Mouse (Mus musculus) right cerebral cortex, postnatal 25 days (tissue): ENCODE data around the gene Agpat4.

ENCODE experiments used
- DNase-seq: peaks from one replicate; pipeline ENCODE4 v3.0.0; 2022

The Agpat4 gene

DNA sequence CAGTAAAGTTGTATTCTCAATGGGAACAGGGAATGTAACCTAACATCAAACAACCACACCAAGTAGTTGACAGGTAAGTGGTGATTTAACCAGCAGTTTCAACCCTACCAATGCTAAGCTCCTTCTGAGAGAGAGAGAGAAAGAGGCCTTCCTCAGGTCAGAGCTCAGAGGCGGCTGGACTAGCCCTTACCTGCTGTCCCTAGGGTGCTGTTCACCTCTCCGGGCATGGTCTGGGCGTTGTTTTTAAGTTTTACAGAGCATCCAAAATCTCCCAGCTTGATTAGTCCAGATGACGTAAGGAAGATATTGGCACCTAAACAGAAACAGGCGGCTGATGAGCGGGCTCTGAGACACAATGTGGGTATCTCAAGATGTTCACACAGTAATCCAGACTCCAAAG lies 114.2 kb downstream of the Agpat4 start:
- no peak for DNase-seq

DNA sequence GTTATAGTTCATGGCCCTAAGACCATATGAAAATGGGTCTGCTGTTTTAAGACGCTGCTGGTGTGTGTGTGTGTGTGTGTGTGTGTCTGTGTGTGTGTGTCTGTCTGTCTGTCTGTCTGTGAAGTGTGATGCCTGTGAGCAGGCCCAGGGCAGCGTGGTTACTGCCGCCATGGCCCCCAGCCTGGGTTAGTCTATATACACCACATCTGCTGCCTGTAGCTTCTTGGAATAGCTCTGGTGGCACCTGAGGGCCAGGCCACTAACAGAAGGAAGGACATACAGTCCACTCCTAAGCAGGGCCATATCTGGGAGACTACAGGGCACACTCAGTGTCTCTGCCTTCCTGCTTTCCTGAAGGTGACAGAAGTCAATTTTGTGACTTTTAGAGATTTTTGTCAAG lies 122.2 kb downstream of the Agpat4 start:
- DNase-seq: no peak

DNA sequence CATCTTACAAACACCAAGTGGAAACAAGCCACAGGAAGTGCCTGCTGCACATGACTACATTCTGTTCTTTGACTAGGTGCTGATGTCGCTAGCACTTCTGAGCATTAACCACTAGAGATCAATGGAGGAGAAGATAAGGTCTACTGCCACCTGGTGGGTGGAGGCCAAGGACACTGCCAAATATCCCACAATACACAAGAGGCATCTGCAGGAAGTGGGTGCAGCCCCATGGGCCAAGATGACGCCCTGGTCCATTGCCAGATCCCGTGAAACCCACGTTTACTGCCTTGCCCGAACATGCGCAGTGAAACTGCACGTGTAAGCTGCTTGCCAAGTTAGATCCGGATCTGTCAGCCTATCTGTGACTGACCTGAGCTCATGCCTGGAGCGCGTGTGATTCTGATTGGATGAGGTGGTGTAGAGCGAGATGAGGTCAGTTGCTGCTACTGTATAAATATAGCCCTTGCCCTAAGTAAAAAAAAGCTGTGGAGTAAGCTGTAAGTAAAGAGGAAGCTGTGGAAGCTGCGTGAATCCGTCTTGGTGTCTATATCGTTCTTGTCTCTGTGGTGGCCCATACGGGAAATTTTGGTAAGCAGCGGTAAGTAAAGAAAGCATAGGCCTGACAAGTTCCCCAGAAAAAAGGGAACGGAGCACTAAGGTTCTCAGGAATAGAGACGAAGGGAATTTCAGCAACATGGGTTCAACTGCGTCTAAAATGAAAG lies 131.4 kb downstream of the Agpat4 start:
- DNase-seq: no peak

DNA sequence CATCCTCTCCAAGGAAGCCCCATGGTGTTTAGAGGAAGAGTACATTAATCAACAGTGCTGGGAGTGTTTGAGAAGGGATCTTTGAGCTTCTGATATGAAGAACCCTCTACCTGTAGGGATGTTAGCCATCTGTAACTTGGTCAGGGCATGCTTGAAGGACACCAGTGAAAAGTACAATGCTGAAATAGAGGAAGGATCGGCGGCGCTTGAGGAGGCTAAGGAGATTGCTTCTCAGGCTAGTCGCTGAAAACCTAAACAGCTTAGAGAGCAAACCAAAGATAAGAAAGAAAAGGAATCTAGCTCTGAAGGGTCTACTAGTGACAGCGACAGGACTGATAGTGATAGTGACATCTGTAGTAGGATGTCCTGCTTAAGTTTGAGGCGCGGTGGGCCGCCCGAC lies 132.1 kb downstream of the Agpat4 start:
- DNase-seq: no peak

DNA sequence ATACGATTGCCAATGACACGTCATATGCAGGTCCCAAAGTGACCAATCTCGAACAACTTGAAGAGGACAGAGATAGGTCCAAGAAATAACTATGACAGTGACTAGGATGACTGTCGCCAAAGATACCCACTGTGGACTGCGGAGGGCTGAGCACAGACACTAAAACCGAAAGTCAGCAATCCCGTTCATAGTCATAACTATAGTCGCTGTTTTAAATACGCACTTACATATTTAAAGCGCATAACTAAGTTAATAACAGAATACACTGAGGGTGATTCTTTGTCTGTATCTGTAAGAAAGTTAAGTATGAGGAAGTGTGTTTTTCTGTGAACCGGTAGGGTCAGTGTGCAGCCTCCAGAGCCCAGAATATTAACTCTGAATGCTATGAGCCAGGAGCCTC lies 137.6 kb downstream of the Agpat4 start:
- no peak for DNase-seq

DNA sequence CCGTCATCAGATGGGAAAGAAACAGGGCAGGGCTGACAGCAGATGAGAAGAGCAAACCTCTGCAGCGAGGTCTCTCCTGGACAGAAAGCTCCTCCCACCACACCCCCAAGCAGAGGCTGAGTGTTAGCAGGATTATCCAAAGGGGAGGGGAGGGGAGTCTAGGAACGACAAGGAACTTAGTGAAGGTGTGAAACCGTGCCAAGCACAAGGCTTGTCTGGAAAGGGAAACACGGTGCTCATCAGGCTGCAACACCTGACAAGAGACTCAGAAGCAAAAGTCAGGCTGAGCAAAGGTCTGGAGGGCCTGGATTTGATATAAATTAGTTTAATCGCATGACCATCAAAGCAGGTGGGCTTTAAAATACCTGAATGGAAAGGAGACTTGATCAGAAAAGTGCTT lies 140.0 kb downstream of the Agpat4 start:
- no peak for DNase-seq

DNA sequence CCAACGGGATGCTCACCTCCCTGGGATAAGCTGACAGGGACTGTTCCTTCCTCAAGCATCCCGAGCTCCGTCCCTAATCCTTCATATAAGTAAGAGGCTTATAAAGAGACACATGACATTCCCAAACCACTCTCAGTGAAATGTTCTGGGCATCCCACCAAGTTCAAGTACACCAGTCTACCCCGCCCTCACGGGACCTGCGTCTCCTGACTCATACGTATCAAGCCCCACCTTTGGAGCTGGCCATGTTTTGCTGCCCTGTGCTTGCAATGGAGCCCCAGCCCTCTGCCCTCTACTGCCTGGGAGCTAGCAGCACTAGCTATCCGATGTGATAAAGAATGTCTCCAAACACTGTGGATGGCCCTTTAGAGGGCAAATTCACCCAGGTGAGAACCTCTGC lies 141.5 kb downstream of the Agpat4 start:
- DNase-seq: no peak

DNA sequence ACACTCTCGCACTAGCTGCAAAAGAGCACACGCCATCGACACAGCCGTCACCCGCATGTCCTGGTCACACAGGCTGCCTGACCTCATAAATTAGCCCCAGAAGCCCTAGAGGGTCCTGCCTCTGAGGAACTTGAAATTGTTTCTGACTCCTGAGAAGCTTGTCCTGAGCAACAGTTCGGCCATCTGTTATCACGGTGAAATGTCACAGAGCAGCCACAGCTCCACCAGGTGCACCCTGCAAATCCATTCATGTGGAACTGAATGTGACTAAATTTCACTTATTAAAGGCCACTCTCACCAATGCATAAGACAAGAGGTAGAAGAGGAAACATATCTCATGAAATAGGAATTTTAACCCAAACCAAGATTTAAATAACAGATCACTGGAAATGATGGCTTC lies 142.9 kb downstream of the Agpat4 start:
- DNase-seq: no peak

DNA sequence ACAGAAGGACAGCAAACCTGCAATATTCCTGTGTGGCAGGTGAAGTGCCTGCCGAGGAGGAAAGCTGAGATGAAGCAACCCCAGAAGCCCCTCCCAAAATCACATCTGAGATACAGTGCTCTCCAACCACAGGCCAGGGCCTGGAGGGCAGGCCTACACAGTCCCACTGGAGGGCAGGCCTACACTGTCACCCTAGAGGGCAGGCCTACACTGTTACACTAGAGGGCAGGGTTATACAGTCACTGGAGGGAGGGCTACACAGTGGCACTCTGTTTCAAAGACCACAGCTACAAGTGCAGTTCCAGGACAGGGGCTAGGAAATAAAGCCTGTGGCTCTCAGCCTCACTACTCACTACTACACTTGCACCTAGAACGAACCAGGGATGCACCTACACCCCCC lies 143.4 kb downstream of the Agpat4 start:
- DNase-seq: no peak

DNA sequence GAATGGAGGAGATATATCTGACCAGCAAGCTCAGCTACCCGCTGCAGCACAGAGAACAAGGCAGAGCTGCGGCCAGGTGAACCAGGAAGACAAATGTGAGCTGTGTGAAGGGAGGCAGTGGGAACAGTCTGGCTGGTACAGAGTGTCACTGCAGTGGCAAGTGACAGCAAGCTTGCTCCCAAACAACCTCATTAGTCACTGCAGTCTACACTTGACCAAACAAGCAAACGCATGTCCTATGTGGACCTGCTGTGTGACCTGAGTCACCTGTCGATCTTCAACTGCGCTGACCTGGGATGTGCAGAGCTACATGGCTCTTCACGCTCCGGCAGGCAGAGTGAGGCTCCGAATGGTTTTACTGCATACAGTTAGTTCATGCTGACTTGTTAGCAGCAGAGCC lies 144.3 kb downstream of the Agpat4 start:
- no peak for DNase-seq

DNA sequence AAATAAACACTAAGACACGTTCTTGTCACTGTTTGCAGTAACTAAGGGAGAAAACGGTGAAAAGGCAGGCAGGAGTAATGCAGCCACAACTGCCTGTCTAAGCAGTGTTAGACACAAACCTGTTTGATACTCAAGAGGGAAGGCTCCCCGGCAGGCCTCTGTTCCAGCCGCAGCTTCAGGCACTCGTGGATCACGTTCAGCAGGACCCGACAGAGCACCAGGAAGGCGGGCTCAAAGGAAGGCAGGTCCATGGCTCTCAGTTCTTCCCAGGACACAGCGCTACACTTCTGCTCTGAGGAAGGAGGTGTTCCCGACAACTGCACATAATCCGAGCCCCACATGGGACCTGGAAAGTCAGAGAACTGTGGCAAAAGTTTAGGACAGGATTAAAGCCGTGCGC lies 145.3 kb downstream of the Agpat4 start:
- DNase-seq: no peak

DNA sequence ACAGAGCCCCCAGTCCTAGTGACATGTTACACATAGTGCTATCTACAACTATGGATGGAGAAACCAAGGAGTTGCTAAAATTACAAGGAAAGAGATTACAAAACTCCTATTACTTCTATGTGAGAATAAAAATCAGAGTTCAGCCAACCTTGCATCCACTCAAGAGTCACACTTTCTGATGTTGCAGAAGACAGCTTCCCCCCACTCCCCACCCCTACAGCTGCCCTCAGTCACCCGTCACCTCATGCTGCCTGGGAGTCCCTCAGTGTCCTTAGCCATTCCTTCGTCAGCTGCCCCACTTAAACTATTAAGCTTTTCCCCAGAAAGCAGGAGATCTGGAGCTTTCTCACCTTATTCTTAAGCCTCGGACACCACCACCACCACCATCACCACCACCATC lies 145.8 kb downstream of the Agpat4 start:
- DNase-seq: no peak

DNA sequence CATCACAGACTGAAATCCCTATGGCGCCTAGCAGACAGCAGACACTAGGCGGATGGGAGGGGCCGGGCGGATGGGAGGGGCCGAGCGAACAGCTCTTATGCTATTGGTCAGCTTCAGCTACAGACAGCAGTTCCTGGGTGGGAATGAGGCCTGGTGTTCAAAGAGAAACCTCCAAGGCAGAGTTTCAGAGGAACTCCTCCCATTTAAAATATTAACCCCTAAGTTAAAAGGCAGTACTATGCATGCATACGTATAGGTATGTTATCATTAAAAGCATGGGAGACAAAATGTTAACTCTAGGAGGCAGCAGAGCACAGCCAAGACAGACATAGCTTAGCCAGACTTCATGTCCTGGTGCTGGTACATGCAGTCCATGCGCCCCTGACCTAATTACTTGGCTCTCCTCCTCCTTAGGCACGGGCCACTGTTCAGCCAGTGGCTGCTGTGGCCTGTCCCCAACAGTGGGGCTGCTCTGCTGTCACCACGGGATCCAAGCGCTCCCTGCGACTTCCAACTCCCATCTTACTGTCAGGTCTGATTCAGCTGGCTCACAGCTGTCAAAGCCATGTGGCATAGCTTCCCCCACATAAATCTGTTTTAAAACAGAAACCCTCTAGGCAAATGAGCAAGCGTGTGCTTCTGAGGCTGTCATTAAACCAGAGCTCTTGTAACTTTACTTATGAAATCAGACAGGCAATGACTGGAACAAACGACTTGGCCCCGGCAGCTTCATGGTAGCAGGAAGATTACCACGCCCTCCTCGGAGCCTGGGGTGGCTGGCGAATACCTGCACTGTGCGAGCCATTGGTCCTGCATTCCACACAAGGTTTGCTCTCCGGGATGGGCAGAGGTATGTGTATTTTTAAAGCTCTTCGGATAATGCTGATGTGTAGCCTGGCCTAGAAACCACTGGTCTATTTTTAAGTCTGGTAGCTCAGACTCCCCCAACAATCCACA lies 147.7 kb downstream of the Agpat4 start:
- peak; percentile 59 for DNase-seq

DNA sequence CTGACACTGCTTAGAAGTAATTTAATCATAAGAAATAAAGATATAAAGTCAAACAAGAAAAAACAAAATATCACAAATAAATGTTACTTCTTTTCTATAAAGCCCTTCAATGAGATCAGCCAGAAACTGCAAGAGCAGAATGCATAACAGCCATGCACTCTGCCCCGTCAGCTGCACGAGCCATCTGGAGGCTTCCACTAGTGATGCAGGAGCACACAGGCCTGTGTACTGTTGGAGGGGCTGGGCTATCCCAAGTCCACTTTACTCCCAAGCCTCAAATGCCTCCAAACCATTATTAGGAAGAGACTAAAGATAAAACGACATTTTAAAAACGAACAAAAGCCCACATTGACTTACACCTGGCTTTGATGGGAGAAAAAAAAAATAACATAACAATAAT lies 149.6 kb downstream of the Agpat4 start:
- DNase-seq: no peak

DNA sequence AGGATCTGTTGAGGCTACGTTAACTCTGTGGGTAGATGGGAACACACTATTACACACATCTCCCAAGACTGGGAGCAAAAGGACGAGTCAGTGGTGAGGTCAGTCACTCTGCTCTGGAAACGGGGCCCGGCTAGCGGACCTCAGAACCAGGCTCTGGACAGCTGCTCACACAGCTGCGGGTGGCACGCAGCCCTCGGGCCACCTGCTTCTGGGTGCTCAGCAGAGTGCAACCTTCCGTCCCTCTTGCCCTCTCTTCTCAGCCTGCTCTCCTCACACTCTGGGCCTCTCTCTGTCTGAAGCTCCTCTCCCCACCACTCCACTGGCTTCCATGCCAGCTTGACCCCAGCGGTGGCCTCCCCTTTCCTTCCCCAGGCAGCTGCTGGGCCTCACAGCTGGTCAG lies 150.0 kb downstream of the Agpat4 start:
- no peak for DNase-seq
